Comparison of ENCODE assay signal across 12 mouse cellular contexts in the genomic region with DNA sequence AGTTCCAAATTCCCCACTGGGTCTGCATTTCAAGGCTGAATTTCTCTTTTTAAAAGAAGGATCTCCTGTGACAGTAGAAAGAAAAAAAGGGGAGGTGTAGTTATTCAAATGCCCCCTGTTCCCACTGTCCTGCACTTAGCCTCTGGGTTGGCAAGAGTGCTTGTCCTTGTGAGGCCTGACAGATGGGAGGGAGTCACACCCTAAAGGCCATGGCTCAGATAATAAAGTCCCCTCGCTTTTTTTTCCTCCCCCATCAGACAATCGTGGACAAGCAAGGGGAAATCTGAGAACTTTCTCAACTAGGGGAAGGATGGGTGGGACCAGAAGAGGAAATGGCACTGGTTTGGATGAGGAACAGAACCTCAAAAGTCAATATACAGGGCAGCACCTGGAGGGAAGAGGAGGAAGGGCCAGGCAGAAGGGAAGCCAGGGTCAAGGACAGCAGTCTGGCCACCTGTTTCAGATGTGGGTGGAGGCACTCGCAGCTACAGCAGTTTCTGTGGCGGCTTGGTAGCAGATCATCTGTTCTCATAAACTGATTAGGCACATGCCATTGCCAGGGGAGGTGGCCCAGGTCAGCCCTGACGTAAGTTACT.
DNase-seq lines count a peak whose midpoint lies in the region; ATAC-seq and TF ChIP-seq lines count a peak whose summit lies in the region.
"Had no signal": no experiment of that assay in that cellular context is flagged by ENCODE, and none has a peak within 500 bp of the region (broad histone marks: within the 10 kb centered on the region; RNA-seq: fewer than 3 reads in every experiment).

No protein-coding gene starts in this region.

- H3K27me3 ChIP-seq in intestine, embryonic 16.5 days (replicated peaks; ENCODE audit: control insufficient read depth, insufficient read depth, low read length): no peaks in the 10 kb centered on the region
- H3K27me3 ChIP-seq in intestine, postnatal 0 days (replicated peaks; ENCODE audit: control insufficient read depth, insufficient read depth, low read length): no peaks in the 10 kb centered on the region
- no peaks in the 10 kb centered on the region for H3K27me3 ChIP-seq in heart, embryonic 12.5 days (replicated peaks)
- H3K27me3 ChIP-seq: limb, embryonic 13.5 days; neural tube, embryonic 15.5 days; Patski had no signal

- no peak overlapping the region for H3K27ac ChIP-seq in intestine, embryonic 16.5 days (ENCODE audit: low read length)
- no peak overlapping the region for H3K27ac ChIP-seq in intestine, postnatal 0 days (ENCODE audit: low read depth, low read length)
- no peak overlapping the region for H3K27ac ChIP-seq in heart, embryonic 12.5 days (ENCODE audit: poor library complexity, severe bottlenecking)
- H3K27ac ChIP-seq: forebrain, embryonic 10.5 days; limb, embryonic 13.5 days; neural tube, embryonic 15.5 days had no signal

- H3K4me1 ChIP-seq in intestine, embryonic 16.5 days (ENCODE audit: control insufficient read depth, insufficient read depth, low read length): 0 out of 2 replicates have a peak, but pooled peaks cover 2% of the 10 kb centered on the region
- no peaks in the 10 kb centered on the region; the same call in none of the 2 replicates for H3K4me1 ChIP-seq in intestine, postnatal 0 days (replicated peaks; ENCODE audit: control insufficient read depth, insufficient read depth, low read length)
- peaks cover 10% of the 10 kb centered on the region for H3K4me1 ChIP-seq in heart, embryonic 12.5 days (replicated peaks)
- H3K4me1 ChIP-seq: limb, embryonic 13.5 days had no signal

- peak; percentile 36 for ATAC-seq in intestine, embryonic 16.5 days
- no peak for ATAC-seq in intestine, postnatal 0 days
- peak; percentile 66 for ATAC-seq in heart, embryonic 12.5 days (ENCODE audit: insufficient number of reproducible peaks, low FRiP score)
- ATAC-seq: Patski had no signal

- H3K4me2 ChIP-seq in intestine, embryonic 16.5 days (ENCODE audit: low read depth, low read length): no peak overlapping the region
- H3K4me2 ChIP-seq in intestine, postnatal 0 days (replicated peaks; ENCODE audit: low read depth): no peak overlapping the region
- H3K4me2 ChIP-seq in heart, embryonic 12.5 days: no peak overlapping the region
- H3K4me2 ChIP-seq: limb, embryonic 13.5 days; neural tube, embryonic 15.5 days had no signal

- no peak overlapping the region for H3K9ac ChIP-seq in intestine, embryonic 16.5 days (ENCODE audit: low read depth, low read length)
- H3K9ac ChIP-seq in intestine, postnatal 0 days (ENCODE audit: low read depth, low read length): no peak overlapping the region
- no peak overlapping the region for H3K9ac ChIP-seq in heart, embryonic 12.5 days
- H3K9ac ChIP-seq: limb, embryonic 13.5 days; neural tube, embryonic 15.5 days had no signal

- no peaks in the 10 kb centered on the region for H3K9me3 ChIP-seq in intestine, embryonic 16.5 days (ENCODE audit: control insufficient read depth, low read length)
- H3K9me3 ChIP-seq in intestine, postnatal 0 days (ENCODE audit: control insufficient read depth): no peaks in the 10 kb centered on the region
- no peaks in the 10 kb centered on the region for H3K9me3 ChIP-seq in heart, embryonic 12.5 days (replicated peaks)
- H3K9me3 ChIP-seq: forebrain, embryonic 10.5 days; limb, embryonic 13.5 days; neural tube, embryonic 15.5 days had no signal

- peak; percentile 30 for DNase-seq in adrenal gland, postnatal 14 days
- peak; percentile 29 for DNase-seq in kidney, postnatal 10 days
- no peak for DNase-seq in cerebellum, adult 9-10 months
- DNase-seq in frontal cortex, postnatal 10 days (ENCODE audit: low spot score in 2 of 2): no peak
- DNase-seq in left cerebral cortex, adult 11 months (ENCODE audit: low spot score): no peak

- WGBS in intestine, embryonic 16.5 days: 30% methylated on average over 5 of the region's 5 CpGs
- 16% methylated on average over 5 of the region's 5 CpGs for whole genome bisulfite sequencing in intestine, postnatal 0 days
- 37% methylated on average over 5 of the region's 5 CpGs for WGBS in heart, embryonic 12.5 days

- no peaks in the 10 kb centered on the region for H3K36me3 ChIP-seq in intestine, embryonic 16.5 days (ENCODE audit: control insufficient read depth, insufficient read depth, low read length)
- H3K36me3 ChIP-seq in intestine, postnatal 0 days (ENCODE audit: control insufficient read depth, insufficient read depth): no peaks in the 10 kb centered on the region
- no peaks in the 10 kb centered on the region for H3K36me3 ChIP-seq in heart, embryonic 12.5 days
- H3K36me3 ChIP-seq: forebrain, embryonic 10.5 days; limb, embryonic 13.5 days; neural tube, embryonic 15.5 days had no signal

- no peak overlapping the region for H3K4me3 ChIP-seq in intestine, embryonic 16.5 days (ENCODE audit: low read length)
- no peak overlapping the region for H3K4me3 ChIP-seq in intestine, postnatal 0 days (ENCODE audit: low read depth, low read length)
- no peak overlapping the region for H3K4me3 ChIP-seq in heart, embryonic 12.5 days
- H3K4me3 ChIP-seq: forebrain, embryonic 10.5 days; limb, embryonic 13.5 days; neural tube, embryonic 15.5 days had no signal

- TF ChIP-seq CTCF in intestine, postnatal 0 days (IDR thresholded peaks at IDR 0.05; ENCODE audit: low read depth): no peak

Comparison
In these comparisons a context has a peak if more than half of its experiments do, and no peak if none do; other contexts are left out.
1. DNase-seq: peak in adrenal gland, postnatal 14 days (single experiment) and kidney, postnatal 10 days (single experiment); none in cerebellum, adult 9-10 months (single experiment), frontal cortex, postnatal 10 days (0 of 2) and left cerebral cortex, adult 11 months (single experiment).